Mouse (Mus musculus) left cerebral cortex, postnatal 14 days (tissue): ENCODE results near the gene Notch2. TPM values are rescaled to one million over a fixed set of nuclear protein-coding genes. Genes with fewer than 3 reads are reported as not detected.

Experiments used
- DNase-seq, 2 experiments: peaks; one replicate each; pipeline ENCODE4 v3.0.0; 2021 to 2022; ENCODE audit warnings: low spot score in 2 of 2, mixed read lengths in 1 of 2
- intact Hi-C: fragments of 180-260 bp; cut with DNase I; formaldehyde crosslinking; loops from one replicate; pipeline ENCODE4 v1.15.1; 2025
- total RNA-seq, 2 experiments: library from RNA; stranded (reverse); gene quantifications; 2 replicates each; pipeline ENCODE4 v1.2.3; 2021

The Notch2 gene
- total RNA-seq, 2 experiments from 2014 or later, result 14.9 to 15.0 TPM

DNA sequence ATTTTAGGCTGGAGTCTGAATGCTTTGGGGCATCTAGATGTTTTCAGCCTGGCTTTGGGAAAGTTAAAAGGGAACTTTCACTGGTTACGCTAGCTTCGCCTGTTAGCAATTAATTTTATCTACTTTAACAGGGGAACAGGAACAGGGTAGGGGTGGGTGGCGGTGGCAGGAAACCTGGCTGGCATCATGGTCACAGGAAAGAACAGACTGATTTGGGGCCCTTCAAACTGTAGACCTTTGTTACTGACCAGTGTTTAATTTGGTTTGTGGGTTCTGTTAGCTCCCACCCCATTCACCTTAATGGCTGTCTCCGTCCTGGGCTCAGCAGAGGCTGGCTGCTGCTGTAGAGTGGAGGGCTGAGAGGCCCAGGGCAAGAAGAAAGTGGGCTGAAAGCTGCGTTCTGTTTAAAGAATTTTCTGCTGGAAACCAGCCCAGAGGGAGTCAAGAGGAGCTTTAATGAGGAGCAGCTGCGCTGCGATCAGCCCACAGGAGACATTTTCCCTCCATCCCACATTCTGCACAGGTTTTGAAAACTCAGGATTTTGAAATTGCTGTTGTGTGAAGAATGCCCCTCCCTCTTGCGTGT is 50.0 kb downstream of the Notch2 start:
- intact Hi-C loops, result no loop called here
- peak; percentile 58 to 60 for DNase-seq

GRCm38 (mm10) chr3:98063833-98064232 is 50.5 kb downstream of the Notch2 start:
- intact Hi-C loops, result no loop called here
- no peak for DNase-seq

DNA sequence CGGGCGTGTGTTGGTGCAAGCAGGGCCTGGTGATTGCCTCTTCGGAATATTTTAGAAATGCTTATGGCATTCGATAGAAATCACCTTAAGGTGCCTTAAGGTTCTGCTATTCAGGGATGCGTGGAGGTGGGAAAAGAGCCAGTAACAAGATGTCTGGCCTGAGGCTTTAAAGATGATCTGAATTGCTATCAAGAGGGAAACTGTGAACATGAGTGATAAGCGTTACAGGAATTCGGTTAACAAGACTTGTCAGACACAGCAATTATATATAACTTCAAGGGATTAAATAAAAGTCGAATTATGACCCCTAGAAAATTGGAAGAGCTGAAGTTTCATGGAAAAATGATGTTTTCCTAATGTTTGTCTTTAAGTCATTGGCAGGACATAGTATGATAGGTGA is 51.7 kb downstream of the Notch2 start:
- intact Hi-C loops, result no loop called here
- DNase-seq, result no peak

DNA sequence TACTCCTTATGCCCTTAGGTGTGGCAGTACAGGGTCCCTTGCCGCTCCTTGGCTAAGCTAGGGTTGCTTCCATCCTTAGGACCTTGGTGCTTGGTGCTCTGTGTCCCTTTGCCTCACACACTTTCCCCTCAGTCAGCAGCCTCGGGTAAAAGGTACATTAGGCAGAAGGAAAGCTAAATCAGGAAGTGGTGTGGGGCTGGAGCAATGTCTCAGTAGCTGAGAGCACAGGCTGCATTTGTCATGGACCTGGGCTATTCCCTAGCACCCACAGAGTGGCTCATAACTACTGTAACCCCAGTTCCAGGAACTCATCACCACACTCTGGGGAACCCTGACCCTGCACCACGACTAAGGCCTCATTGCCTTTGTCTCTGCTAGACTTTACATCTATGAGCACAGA is 53.1 kb downstream of the Notch2 start:
- intact Hi-C loops, result no loop called here
- no peak for DNase-seq

GRCm38 (mm10) chr3:98067413-98067812 is 54.1 kb downstream of the Notch2 start:
- intact Hi-C loops, result no loop called here
- DNase-seq, result peak in 1 of 2 experiments; percentile 72

GRCm38 (mm10) chr3:98067852-98068491 is 54.6 kb downstream of the Notch2 start:
- intact Hi-C loops, result no loop called here
- DNase-seq, result no peak

DNA sequence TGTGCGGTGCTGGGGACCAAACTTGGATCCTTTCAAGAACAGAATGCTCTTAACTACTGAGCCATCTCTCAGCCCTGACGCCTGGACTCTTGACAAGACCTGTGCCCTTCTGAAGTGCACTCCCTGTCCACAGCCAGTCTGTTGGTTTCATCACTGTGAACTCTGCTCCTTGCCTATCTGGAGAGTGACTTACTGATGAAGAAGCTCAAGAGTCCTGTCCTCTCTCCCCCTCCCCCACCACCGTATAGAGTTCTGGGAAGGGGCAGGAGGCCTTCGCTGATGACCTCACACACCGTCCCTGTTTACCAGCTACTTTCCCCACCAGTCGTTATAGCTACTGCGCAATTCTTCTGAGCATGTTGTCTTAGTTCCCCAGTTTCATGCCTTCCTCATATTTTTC is 55.8 kb downstream of the Notch2 start:
- intact Hi-C loops, result no loop called here
- no peak for DNase-seq

GRCm38 (mm10) chr3:98069856-98070255 is 56.5 kb downstream of the Notch2 start:
- no peak for DNase-seq
- intact Hi-C loops, result no loop called here

GRCm38 (mm10) chr3:98072570-98072969 is 59.2 kb downstream of the Notch2 start:
- no peak for DNase-seq
- intact Hi-C loops, result no loop called here

GRCm38 (mm10) chr3:98073545-98073944 is 60.2 kb downstream of the Notch2 start:
- DNase-seq, result no peak
- intact Hi-C loops, result no loop called here

DNA sequence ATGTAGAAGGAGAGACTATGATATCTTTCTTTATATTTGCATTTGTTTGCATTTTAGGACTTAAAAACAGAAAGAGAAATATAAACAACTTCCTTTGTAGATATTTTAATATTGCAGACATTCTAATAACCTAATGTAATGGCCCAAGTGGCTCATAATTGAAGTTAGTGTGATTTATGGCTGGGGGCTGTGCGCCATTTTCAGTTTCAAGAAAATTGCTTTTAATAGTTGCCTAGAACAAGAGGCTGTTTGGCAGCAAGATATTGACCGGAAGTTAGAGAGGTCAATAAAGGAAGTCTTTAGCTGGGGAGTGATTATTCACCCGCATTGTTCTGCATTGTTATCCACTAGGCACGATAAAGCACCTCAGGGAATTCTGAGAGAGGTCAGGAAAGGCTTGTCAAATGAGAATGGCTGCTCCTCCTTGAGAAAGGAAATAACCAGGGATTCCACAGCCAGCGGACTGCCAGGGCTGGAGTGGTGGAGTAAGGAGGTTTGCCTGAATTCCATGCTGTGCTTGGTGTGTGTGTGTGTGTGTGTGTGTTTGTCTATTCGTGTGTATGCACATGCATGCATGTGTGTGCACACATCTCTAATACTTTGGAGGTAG is 61.4 kb downstream of the Notch2 start:
- no peak for DNase-seq
- intact Hi-C loops, result no loop called here

GRCm38 (mm10) chr3:98077866-98078265 is 64.5 kb downstream of the Notch2 start:
- intact Hi-C loops, result no loop called here
- DNase-seq, result no peak

DNA sequence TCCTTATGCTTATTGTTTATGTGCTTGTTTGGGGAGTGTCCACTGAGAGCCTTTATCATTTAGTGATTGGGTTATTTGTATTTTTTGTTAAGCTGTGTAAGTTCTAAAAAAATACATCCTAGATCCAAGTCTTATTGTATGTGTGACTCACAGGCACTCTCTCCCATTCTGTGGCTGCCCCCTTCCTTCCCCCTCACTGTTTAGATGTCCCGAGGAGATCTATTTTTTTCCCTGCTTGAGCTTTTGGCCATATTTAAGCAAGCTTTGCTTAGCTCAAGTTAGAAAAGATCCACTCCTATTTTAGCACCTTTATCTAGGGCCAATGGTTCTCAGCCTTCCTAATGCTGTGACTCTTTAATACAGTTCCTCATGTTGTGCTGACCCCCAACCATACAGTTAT is 65.5 kb downstream of the Notch2 start:
- DNase-seq, result no peak
- intact Hi-C loops, result no loop called here

DNA sequence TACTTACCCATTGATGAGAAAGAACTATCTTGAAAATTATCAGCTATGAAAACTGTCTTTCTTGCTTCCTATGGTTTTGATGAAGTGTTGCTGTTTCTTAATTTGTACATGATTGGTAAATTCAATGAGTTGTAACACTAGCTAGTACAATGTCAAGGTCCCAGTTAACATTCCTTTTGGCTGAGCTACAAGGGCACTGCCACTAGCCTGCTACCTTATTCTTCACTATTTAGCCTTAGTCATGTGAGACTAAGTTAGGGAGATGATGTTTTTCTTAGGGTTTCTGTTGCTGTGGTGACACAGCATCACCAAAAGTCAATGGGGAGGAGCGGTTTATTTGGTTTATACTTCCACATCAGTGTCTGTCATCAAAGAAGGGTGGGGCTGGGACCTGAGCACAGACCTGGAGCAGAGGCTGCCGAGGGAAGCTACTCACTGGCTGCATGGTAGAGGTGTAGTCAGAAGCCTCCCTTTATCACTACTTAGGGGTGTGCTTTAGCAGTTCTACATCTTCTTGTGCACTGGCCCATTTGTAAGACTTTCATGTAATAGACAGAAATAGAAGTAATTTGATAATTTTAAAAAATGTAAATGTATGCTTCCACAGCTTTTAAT is 66.4 kb downstream of the Notch2 start:
- DNase-seq, result no peak
- intact Hi-C loops, result no loop called here

GRCm38 (mm10) chr3:98080630-98081029 is 67.3 kb downstream of the Notch2 start:
- no peak for DNase-seq
- intact Hi-C loops, result no loop called here

DNA sequence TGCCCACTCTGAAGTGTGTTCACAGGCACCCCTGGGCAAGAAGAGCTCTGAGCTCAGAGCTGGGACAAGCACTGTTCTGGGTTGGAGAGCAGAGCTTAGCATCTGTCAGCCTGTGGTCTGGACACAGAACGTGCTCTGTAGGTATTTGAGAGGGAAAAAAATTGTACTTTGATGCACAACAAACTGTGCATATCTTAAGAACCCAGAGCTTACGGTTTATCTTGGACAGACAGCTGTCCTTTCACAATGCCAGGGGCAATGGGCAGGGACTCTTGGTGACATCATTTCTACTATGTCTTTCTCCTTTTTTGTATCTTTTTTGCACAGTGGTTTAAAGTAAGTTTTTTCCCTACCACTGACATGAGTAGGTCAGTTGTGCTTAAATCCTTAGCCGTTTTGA is 68.9 kb downstream of the Notch2 start:
- intact Hi-C loops, result no loop called here
- no peak for DNase-seq

DNA sequence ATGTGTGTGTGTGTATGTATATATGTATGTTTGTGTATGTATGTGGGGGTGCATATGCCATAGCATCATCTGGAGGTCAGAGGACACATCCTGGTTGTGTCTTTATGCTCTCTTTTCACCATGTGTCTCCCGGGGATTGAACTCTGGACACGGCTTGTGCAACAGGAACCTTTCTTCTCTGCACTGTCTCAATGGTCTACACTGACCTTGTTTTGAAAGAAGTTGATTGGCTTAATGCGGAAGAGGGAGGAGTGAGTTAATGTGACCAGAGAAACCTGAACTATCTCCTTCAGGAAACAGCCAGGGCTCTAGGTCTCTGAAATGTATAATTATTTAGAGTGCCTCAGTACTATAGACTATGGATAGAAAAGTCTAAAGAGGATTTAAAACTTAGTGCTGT is 69.6 kb downstream of the Notch2 start:
- intact Hi-C loops, result no loop called here
- no peak for DNase-seq

- intact Hi-C loops, result no loop called here
Measured at GRCm38 (mm10) chr3:98084061-98084655, 70.8 kb downstream of the Notch2 start.

GRCm38 (mm10) chr3:98084870-98085269 is 71.5 kb downstream of the Notch2 start:
- intact Hi-C loops, result no loop called here
- DNase-seq, result no peak

More at GRCm38 (mm10) chr3:98084061-98084655, 70.8 kb downstream of the Notch2 start:
- no peak for DNase-seq

GRCm38 (mm10) chr3:98085812-98086268 is 72.5 kb downstream of the Notch2 start:
- DNase-seq, result no peak
- intact Hi-C loops, result no loop called here
